Mouse (Mus musculus) retina, postnatal 7 days (tissue): Measurements from ENCODE around the gene Ppara.

Experiments
- DNase-seq: peaks from one replicate; pipeline ENCODE4 v3.0.0-alpha.2; 2012; ENCODE audit warnings: low read depth, low spot score

Ppara gene

GRCm38 (mm10) chr15:85728224-85728623 lies 6.6 kb upstream of the Ppara start:
- no peak for DNase-seq

- DNase-seq: no peak
Observed at GRCm38 (mm10) chr15:85729256-85729655, 5.5 kb upstream of the Ppara start.

DNA sequence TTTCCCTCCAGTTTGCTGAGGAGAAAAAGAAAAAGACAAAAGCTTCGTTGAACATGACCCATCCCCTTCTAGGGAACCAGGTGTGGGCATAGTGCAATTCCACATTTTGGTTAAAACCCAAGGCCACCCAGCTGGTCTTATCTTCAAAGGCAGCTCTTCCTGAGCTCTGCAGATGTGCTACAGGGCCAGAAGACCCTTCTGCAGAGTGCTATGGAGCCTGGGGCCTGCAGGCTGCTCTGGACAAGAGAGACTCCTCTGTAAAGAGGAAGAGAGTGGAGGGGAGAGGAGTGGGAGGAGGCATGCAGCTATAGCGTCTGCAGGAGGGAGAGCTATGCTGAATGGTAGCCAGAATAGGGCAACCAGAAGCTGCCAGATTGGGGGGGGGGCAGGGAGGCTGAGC lies 4.8 kb upstream of the Ppara start:
- no peak for DNase-seq

- no peak for DNase-seq
Observed at GRCm38 (mm10) chr15:85731885-85732603, 2.7 kb upstream of the Ppara start.

DNA sequence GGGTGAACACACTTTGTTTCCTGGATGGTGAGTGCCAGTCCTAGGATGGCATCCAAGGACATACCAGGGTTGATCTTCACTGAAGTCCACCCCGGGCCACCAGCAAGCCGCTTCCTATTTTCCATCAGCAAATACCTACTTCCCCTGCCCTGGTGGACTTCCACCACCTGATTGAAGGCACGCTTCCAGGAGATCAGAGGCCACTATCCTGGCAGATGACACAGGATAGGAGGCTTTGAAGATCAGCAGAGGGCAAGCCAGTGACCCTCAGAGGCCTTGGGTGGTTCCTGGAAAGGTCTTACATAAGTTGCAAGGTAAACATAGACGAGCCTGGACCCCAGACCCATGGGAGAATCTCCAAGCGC lies 2.2 kb upstream of the Ppara start:
- no peak for DNase-seq

- DNase-seq: no peak
Observed at GRCm38 (mm10) chr15:85733686-85734085, 1.1 kb upstream of the Ppara start.

DNA sequence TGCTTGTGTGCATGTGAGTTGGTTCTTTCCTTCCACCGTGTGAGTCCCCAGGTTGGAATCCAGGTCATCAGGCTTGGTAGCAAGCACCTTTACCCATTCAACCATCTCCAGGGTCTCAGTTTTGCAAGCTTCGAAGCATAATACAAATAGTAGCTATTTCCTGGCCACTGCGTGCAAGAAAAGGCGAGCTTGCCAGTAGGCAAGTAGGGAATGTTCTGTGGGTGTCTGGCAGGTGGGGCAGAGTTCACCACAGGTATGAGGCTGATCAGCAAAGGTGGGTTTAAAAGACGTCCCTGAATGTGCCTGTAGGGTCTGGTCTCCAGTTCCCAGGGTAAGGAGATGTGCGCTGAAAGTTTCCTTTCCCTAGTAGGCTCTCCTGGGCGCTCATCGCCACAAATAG lies 635 bp upstream of the Ppara start:
- no peak for DNase-seq

DNA sequence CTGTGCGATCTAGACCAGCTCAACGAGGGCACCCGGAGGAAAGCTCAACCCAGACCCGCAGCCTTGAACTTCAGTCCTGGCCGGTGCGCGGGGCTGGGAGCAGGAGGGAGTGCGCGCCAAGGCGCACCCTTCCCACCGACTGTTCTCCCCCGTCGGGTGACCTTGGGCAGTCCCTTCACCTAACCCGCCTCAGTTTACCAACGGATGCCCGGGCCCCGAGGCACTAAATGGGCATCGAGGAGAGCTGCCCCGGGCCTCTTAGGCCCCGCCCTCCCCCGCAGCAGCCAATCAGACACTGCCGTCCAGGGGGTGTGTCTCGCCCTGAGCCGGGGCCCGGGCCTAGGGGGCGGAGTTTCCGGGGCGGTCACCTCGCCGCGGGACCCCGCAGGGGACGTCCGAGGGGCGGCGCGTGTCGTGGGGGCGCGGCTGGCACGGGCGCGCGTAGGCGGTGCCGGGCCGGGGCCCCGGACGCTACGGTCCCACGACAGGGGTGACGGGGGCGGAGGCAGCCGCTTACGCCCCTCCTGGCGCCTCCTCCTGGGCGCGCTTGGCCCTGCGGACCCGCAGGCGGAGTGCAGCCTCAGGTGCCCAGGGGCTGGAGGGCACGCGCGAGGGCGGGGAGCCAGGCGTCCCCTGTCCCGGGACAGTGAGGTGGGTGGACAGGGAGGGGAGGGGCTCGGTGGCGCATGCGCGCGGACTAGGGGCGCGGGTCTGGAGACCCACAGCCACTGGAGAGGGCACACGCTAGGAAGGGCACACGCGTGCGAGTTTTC lies 466 bp downstream of the Ppara start:
- DNase-seq: peak; percentile 74

DNA sequence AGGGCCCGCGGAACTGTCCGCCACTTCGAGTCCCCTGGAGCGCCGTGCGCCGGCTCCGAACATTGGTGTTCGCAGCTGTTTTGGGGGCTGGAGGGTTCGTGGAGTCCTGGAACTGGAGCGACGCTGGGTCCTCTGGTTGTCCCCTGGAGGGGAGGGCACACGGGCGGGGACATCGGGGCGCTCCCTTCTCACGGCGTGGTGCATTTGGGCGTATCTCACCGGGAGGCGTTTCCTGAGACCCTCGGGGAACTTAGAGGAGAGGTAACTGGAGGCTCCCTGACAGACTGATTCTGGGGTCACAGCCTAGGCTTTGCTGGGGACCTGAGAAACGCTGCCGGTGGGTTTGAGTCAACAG lies 1.0 kb downstream of the Ppara start:
- no peak for DNase-seq

DNA sequence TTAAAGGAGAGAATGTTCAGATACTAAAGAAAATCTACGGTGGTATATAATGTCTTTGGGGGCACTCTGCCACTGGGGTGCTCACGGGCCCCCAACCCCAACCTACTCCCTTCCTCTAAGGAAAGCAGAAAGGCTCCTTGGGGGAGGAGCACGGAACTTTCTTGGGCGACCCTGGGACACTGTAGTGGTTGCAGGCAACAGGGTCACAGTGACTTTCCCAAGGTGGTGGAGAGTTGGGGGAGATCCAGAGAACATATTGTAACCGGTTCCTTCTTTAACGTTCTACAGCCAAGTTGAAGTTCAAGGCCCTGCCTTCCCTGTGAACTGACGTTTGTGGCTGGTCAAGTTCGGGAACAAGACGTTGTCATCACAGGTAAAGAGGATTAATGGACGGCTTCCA lies 1.7 kb downstream of the Ppara start:
- no peak for DNase-seq

DNA sequence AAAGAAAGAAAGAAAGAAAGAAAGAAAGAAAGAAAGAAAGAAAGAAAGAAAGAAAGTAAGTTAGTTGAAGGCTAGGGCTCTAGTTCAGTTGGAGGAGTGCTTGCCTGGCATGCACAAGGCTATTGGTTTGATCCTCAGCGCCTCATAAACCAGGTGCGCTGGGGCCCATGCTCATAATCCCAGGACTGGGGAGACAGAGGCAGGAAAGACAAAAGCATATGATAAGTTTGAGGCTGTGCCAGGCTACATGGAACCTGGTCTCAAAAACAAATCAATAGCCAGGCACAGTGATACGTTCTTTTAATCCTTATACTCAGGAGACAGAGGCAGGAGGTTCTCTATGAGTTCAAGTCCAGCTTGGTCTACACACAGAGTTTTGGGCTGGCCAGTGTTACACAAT lies 3.6 kb downstream of the Ppara start:
- DNase-seq: no peak

- no peak for DNase-seq
Observed at GRCm38 (mm10) chr15:85738939-85739338, 4.2 kb downstream of the Ppara start.

GRCm38 (mm10) chr15:85742608-85743007 lies 7.8 kb downstream of the Ppara start:
- no peak for DNase-seq

- DNase-seq: no peak
Observed at GRCm38 (mm10) chr15:85743946-85744345, 9.2 kb downstream of the Ppara start.

- DNase-seq: no peak
Observed at GRCm38 (mm10) chr15:85746178-85746577, 11.4 kb downstream of the Ppara start.

DNA sequence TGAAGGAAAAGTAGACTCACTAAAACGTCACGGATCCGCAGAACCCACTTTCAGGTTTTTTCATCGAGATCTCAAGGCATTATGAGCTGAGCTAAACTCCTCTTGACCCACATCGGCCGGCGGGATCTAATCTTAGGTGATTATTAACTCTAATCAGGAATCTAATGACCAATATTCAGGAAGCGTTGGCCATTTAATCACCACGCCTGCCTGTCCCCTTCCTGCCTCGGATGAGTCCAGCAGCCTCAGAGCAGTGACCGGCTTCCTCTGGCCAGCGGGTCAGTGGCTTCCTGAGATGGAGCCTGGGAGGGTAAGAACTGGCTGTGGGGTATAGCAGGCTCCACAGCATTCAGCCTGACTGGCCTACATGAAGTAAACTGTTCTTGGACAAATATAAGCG lies 11.9 kb downstream of the Ppara start:
- peak; percentile 38 for DNase-seq

DNA sequence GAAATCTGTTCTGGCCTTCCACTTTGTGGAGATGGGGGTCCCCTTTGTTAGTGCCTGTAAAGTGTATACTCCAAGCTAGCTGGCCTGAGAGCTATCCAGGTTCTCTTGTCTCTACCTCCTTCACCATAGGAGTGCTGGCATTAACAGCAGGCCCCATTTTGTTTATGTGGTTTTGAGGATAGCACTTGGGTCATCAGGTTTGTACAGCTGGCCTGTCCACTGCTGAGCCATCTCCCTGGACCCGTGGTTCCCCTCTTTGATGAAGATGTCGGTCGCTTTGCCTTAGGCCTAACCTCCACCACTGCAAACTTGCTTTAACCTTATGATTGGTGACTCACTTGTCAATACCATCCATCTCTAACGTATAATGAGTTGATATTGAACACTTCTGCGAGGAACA lies 13.2 kb downstream of the Ppara start:
- DNase-seq: no peak

DNA sequence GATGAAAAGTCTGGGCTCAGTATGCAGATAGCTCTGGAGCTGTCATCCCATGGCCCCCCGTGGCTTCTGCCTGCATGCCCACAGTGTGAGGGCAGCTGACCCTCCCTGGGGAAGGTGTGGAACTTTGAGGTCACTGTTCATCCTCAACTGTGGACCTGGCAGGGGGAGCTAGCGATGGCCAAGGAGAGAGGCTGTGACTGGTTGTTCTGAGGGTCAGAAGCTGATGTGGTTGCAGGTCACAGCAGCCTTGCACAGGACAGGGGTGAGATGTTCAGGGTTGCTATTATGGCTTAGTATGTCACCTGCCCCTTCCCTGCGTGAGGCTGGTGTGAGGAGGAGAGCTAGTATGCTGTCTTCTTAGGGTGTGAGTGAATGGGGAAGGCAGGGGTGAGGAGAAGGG lies 13.7 kb downstream of the Ppara start:
- DNase-seq: no peak

DNA sequence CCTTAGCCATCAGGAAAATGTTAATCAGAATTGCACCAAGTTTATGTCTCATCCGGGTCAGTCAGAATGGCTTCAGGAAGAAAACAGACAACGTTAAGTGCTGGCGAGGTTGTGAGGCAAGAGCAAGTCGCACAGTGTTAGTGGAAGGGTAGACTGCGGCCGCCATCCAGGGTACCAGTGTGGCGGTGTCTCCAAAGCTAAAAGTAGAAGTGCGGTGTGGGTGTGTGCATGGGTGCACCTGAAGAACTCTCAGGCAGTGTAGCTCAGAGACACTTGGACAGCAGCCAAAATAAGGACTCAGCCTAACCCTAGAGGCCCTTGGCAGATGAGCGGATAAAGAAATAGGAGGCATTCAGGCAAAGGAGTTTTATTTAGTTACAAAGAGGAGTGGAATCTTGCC lies 14.4 kb downstream of the Ppara start:
- no peak for DNase-seq

GRCm38 (mm10) chr15:85750115-85750514 lies 15.3 kb downstream of the Ppara start:
- no peak for DNase-seq

- no peak for DNase-seq
Observed at GRCm38 (mm10) chr15:85752655-85753054, 17.9 kb downstream of the Ppara start.

DNA sequence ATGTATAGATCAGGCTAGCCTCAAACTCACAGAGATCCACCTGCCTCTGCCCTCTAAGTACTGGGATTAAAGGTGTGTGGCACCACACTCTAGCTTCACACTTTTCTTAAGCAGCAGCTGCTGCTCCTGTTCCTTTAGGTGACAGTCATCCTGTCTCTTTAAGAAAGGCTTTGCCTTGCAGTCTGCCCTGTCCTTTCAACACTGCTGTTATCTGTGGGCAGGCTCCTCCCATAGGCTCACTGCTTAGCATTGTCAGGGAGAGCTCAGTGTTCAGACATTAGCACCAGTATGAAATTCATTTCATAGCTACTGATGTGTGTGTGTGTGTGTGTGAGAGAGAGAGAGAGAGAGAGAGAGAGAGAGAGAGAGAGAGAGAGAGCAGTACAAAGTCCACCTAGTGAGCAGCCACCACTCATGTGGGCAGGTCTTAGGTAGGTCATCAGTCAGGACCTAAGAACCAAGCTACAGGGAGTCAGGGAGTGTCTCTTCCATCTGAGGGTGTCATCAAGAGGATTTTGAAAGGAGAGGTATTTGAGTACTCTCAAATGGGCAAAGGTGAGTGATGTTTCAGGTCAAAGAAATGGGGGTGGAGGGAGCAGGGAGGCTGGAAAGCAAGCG lies 19.4 kb downstream of the Ppara start:
- no peak for DNase-seq

GRCm38 (mm10) chr15:85755214-85755613 lies 20.4 kb downstream of the Ppara start:
- no peak for DNase-seq
